Mouse (Mus musculus): ENCODE results near the gene Glo1. TPM values are rescaled to one million over a fixed set of nuclear protein-coding genes. Genes with fewer than 3 reads are reported as not detected.
"Not testable (repeated sequence)": the region's sequence is repeated elsewhere in the genome, so short reads cannot be mapped to it uniquely, and the experiment has no call there.

Gene Glo1
- 231 and 232 TPM in 2 replicates for polyA plus RNA-seq (2014; fragmentation: Nextera tagmentation; extraction: Ambion mirVana)

DNA sequence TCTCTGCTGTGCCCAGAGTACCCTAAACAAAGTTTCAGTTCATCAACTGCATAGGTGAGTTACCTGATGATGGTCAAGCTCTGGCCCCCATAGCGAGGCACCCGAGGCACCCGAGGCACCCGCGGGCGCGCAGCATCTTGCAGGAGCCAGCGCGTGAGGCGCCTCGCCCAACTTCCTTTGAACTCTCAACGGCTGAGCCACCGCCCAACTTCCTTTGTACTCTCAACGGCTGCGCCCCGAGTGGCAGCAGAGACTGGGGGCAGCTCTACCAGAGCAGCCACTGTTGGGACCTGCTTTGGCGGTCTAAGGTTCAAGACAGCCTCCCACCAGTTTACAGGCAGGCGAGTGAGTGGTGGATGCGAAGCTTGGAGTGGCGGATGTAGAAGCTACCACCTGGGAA is at the start of gene Glo1:
Glo1 (minus strand) TSS at position 153 of the 400 bp plus-strand sequence.
- H3K36me3 ChIP-seq (ENCODE audit: control insufficient read depth, insufficient read depth, low read length); H3K4me3 ChIP-seq (ENCODE audit: low read depth, low read length); ATAC-seq (ENCODE audit: insufficient number of reproducible peaks, low FRiP score, low TSS enrichment, low read depth); H3K27me3 ChIP-seq (ENCODE audit: control insufficient read depth, insufficient read depth, low read length); H3K4me1 ChIP-seq (ENCODE audit: control insufficient read depth, insufficient read depth, low read length); H3K27ac ChIP-seq (replicated peaks; ENCODE audit: low read depth, low read length); DNase-seq (ENCODE audit: low spot score); H3K4me2 ChIP-seq (ENCODE audit: low read depth, severe bottlenecking); H3K9ac ChIP-seq (ENCODE audit: low read length); H3K9me3 ChIP-seq (ENCODE audit: control insufficient read depth, low read length): not testable (repeated sequence)
- no CpG with 5 or more reads among the region's 20 CpGs for WGBS

- WGBS, result 88% methylated on average over 9 of the region's 9 CpGs
- no peak overlapping the region for H3K4me2 ChIP-seq (ENCODE audit: low read depth, severe bottlenecking)
Measured at GRCm38 (mm10) chr17:30675021-30675740, 48.5 kb upstream of the Glo1 start.

GRCm38 (mm10) chr17:30673023-30673422 is 46.4 kb upstream of the Glo1 start:
- no peak overlapping the region for H3K4me3 ChIP-seq (ENCODE audit: low read depth, low read length)
- no peaks in the 10 kb centered on the region for H3K27me3 ChIP-seq (ENCODE audit: control insufficient read depth, insufficient read depth, low read length)
- no peak overlapping the region for H3K4me2 ChIP-seq (ENCODE audit: low read depth, severe bottlenecking)
- H3K4me1 ChIP-seq (ENCODE audit: control insufficient read depth, insufficient read depth, low read length), result no peaks in the 10 kb centered on the region
- no peak overlapping the region for H3K27ac ChIP-seq (replicated peaks; ENCODE audit: low read depth, low read length)
- H3K9ac ChIP-seq (ENCODE audit: low read length), result no peak overlapping the region
- no peak for DNase-seq (ENCODE audit: low spot score)
- H3K9me3 ChIP-seq (ENCODE audit: control insufficient read depth, low read length), result no peaks in the 10 kb centered on the region
- no peak for ATAC-seq (ENCODE audit: insufficient number of reproducible peaks, low FRiP score, low TSS enrichment, low read depth)
- 92% methylated on average over 6 of the region's 6 CpGs for WGBS
- no peaks in the 10 kb centered on the region for H3K36me3 ChIP-seq (ENCODE audit: control insufficient read depth, insufficient read depth, low read length)

More at GRCm38 (mm10) chr17:30675021-30675740, 48.5 kb upstream of the Glo1 start:
- no peaks in the 10 kb centered on the region for H3K4me1 ChIP-seq (ENCODE audit: control insufficient read depth, insufficient read depth, low read length)
- H3K27ac ChIP-seq (replicated peaks; ENCODE audit: low read depth, low read length), result no peak overlapping the region
- H3K9me3 ChIP-seq (ENCODE audit: control insufficient read depth, low read length), result no peaks in the 10 kb centered on the region
- ATAC-seq (ENCODE audit: insufficient number of reproducible peaks, low FRiP score, low TSS enrichment, low read depth), result no peak
- no peak overlapping the region for H3K4me3 ChIP-seq (ENCODE audit: low read depth, low read length)
- no peaks in the 10 kb centered on the region; the same call in 1 of the 2 replicates for H3K36me3 ChIP-seq (ENCODE audit: control insufficient read depth, insufficient read depth, low read length)
- no peak overlapping the region for H3K9ac ChIP-seq (ENCODE audit: low read length)
- H3K27me3 ChIP-seq (ENCODE audit: control insufficient read depth, insufficient read depth, low read length), result no peaks in the 10 kb centered on the region
- no peak for DNase-seq (ENCODE audit: low spot score)

- Histone ChIP-seq H3K36me3 (ENCODE audit: control insufficient read depth, insufficient read depth, low read length) (no peaks in the 10 kb centered on the region), H3K4me3 (ENCODE audit: low read depth, low read length) (no peak overlapping the region), H3K4me1 (ENCODE audit: control insufficient read depth, insufficient read depth, low read length) (no peaks in the 10 kb centered on the region), H3K9ac (ENCODE audit: low read length) (no peak overlapping the region), H3K9me3 (ENCODE audit: control insufficient read depth, low read length) (no peaks in the 10 kb centered on the region), H3K27ac (replicated peaks; ENCODE audit: low read depth, low read length) (no peak overlapping the region), H3K27me3 (ENCODE audit: control insufficient read depth, insufficient read depth, low read length) (no peaks in the 10 kb centered on the region), H3K4me2 (ENCODE audit: low read depth, severe bottlenecking) (no peak overlapping the region)
- DNase-seq (ENCODE audit: low spot score) (no peak), ATAC-seq (ENCODE audit: insufficient number of reproducible peaks, low FRiP score, low TSS enrichment, low read depth) (no peak)
- WGBS, result 77% methylated on average over 4 of the region's 4 CpGs
Measured at GRCm38 (mm10) chr17:30672556-30672955, 45.9 kb upstream of the Glo1 start.

DNA sequence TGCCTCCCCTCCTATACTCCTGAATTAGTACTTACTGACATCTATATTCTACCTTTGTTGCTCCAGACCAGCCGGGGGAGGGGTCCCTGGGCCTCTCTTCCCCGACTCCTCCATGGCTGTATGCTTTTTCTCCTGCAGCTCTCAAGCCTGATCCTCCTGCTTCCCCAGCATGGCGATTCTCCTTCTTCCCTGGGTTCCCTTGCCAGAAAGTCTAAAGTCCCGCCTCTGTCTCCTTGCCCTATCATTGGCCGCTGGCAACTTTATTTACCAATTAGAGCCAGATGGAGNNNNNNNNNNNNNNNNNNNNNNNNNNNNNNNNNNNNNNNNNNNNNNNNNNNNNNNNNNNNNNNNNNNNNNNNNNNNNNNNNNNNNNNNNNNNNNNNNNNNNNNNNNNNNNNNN is 38.2 kb upstream of the Glo1 start:
- ATAC-seq (ENCODE audit: insufficient number of reproducible peaks, low FRiP score, low TSS enrichment, low read depth), result no peak
- 81% methylated on average over 5 of the region's 5 CpGs for WGBS

DNA sequence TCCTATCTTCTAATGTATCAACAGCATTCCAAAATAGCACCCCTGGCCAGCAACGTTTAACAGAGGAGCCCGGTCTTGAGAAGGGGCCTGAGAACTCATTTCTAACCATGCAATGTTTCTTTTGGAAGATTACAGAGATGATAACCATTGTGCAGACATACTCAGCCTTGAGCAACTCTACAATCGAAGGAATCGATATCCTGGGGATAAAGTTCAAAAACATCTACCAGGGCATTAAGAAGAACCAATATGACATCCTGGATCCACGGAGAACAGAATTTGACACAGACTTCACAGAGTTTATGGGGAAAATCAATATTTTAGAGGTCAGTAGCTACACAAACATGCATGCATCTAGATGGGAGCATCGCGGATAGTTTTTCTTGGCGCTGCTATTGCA is 36.5 kb upstream of the Glo1 start:
- no peak for ATAC-seq (ENCODE audit: insufficient number of reproducible peaks, low FRiP score, low TSS enrichment, low read depth)
- H3K4me2 ChIP-seq (ENCODE audit: low read depth, severe bottlenecking), result no peak overlapping the region
- WGBS, result 93% methylated on average over 8 of the region's 8 CpGs

More for the DNA sequence above, 38.2 kb upstream of the Glo1 start:
- Histone ChIP-seq H3K36me3 (ENCODE audit: control insufficient read depth, insufficient read depth, low read length) (no peaks in the 10 kb centered on the region), H3K27me3 (ENCODE audit: control insufficient read depth, insufficient read depth, low read length) (no peaks in the 10 kb centered on the region), H3K9me3 (ENCODE audit: control insufficient read depth, low read length) (no peaks in the 10 kb centered on the region), H3K27ac (replicated peaks; ENCODE audit: low read depth, low read length) (no peak overlapping the region), H3K4me1 (ENCODE audit: control insufficient read depth, insufficient read depth, low read length) (0 out of 2 replicates have a peak, but pooled peaks cover 4% of the 10 kb centered on the region), H3K9ac (ENCODE audit: low read length) (no peak overlapping the region), H3K4me3 (ENCODE audit: low read depth, low read length) (no peak overlapping the region), H3K4me2 (ENCODE audit: low read depth, severe bottlenecking) (no peak overlapping the region)
- no peak for DNase-seq (ENCODE audit: low spot score)

GRCm38 (mm10) chr17:30662131-30662530 is 35.5 kb upstream of the Glo1 start:
- ATAC-seq (ENCODE audit: insufficient number of reproducible peaks, low FRiP score, low TSS enrichment, low read depth) (no peak), DNase-seq (ENCODE audit: low spot score) (no peak)
- Histone ChIP-seq H3K27ac (replicated peaks; ENCODE audit: low read depth, low read length) (no peak overlapping the region), H3K9ac (ENCODE audit: low read length) (no peak overlapping the region), H3K4me3 (ENCODE audit: low read depth, low read length) (no peak overlapping the region), H3K36me3 (ENCODE audit: control insufficient read depth, insufficient read depth, low read length) (no peaks in the 10 kb centered on the region), H3K9me3 (ENCODE audit: control insufficient read depth, low read length) (no peaks in the 10 kb centered on the region), H3K27me3 (ENCODE audit: control insufficient read depth, insufficient read depth, low read length) (no peaks in the 10 kb centered on the region), H3K4me2 (ENCODE audit: low read depth, severe bottlenecking) (no peak overlapping the region), H3K4me1 (ENCODE audit: control insufficient read depth, insufficient read depth, low read length) (0 out of 2 replicates have a peak, but pooled peaks cover 8% of the 10 kb centered on the region)
- whole genome bisulfite sequencing, result 75% methylated on average over 8 of the region's 8 CpGs

More for the DNA sequence above, 36.5 kb upstream of the Glo1 start:
- no peaks in the 10 kb centered on the region for H3K9me3 ChIP-seq (ENCODE audit: control insufficient read depth, low read length)
- H3K36me3 ChIP-seq (ENCODE audit: control insufficient read depth, insufficient read depth, low read length), result no peaks in the 10 kb centered on the region
- no peak overlapping the region for H3K4me3 ChIP-seq (ENCODE audit: low read depth, low read length)
- no peak overlapping the region for H3K27ac ChIP-seq (replicated peaks; ENCODE audit: low read depth, low read length)
- H3K4me1 ChIP-seq (ENCODE audit: control insufficient read depth, insufficient read depth, low read length), result 0 out of 2 replicates have a peak, but pooled peaks cover 8% of the 10 kb centered on the region
- no peak overlapping the region for H3K9ac ChIP-seq (ENCODE audit: low read length)
- no peak for DNase-seq (ENCODE audit: low spot score)
- no peaks in the 10 kb centered on the region for H3K27me3 ChIP-seq (ENCODE audit: control insufficient read depth, insufficient read depth, low read length)

DNA sequence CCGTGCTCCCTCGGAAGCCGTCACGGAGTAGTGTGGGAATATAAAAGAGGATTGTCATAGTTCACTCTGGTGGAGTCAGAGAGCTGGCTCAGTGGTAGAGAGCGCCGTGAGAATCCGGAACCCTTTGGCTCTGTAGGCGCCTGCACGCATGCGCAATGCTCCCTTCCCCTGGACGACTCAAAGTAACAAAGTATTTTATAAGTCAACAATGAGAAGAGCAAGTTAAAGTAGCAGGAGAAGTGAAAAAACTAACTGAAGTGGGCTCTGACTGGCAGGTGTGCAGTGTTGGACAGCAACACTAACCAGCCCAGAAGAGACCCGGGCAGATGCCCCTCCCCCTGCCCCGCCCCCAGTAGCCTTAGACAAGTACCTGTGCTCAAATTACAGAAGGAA is 31.5 kb upstream of the Glo1 start:
- 20% methylated on average over 13 of the region's 13 CpGs for WGBS
- Histone ChIP-seq H3K4me3 (ENCODE audit: low read depth, low read length) (peak overlapping the region; percentile 16; the same call in 1 of the 2 replicates), H3K27me3 (ENCODE audit: control insufficient read depth, insufficient read depth, low read length) (no peaks in the 10 kb centered on the region), H3K4me1 (ENCODE audit: control insufficient read depth, insufficient read depth, low read length) (0 out of 2 replicates have a peak, but pooled peaks cover 8% of the 10 kb centered on the region), H3K9ac (ENCODE audit: low read length) (no peak overlapping the region; the same call in 1 of the 2 replicates), H3K9me3 (ENCODE audit: control insufficient read depth, low read length) (no peaks in the 10 kb centered on the region), H3K27ac (replicated peaks; ENCODE audit: low read depth, low read length) (no peak overlapping the region; the same call in 1 of the 2 replicates), H3K4me2 (ENCODE audit: low read depth, severe bottlenecking) (peak overlapping the region; percentile 45), H3K36me3 (ENCODE audit: control insufficient read depth, insufficient read depth, low read length) (no peaks in the 10 kb centered on the region)
- ATAC-seq (ENCODE audit: insufficient number of reproducible peaks, low FRiP score, low TSS enrichment, low read depth) (no peak), DNase-seq (ENCODE audit: low spot score) (peak; percentile 75)

Data from limb, embryonic 11.5 days (tissue).